Mouse (Mus musculus) hindbrain, embryonic 16.5 days (tissue): ENCODE data around the gene Pms2. TPM values are rescaled to one million over a fixed set of nuclear protein-coding genes. Genes with fewer than 3 reads are reported as not detected.

Experiments
- ATAC-seq: fragments of 200-750 bp; cut with Nextera tagmentation; 2 replicates; pipeline ENCODE4 v1.8.0; 2017; ENCODE audit warnings: moderate TSS enrichment, moderate library complexity
- H3K27ac ChIP-seq: fragments of 300-500 bp; sonication (generic); 2 replicates; pipeline ENCODE4 v1.5.1; 2014; ENCODE audit warnings: low read depth, mild to moderate bottlenecking, control low read depth, low read length, moderate library complexity
- H3K27me3 ChIP-seq: fragments of 300-500 bp; sonication (generic); replicated peaks from 2 replicates; pipeline ENCODE4 v1.6.1; 2014; ENCODE audit warnings: low read length; ENCODE audit not compliant: control insufficient read depth, insufficient read depth
- H3K36me3 ChIP-seq: fragments of 300-500 bp; sonication (generic); 2 replicates; pipeline ENCODE4 v1.6.1; 2014; ENCODE audit warnings: mild to moderate bottlenecking, low read length, moderate library complexity, mixed read lengths; ENCODE audit not compliant: control insufficient read depth, insufficient read depth
- H3K4me1 ChIP-seq: fragments of 300-500 bp; sonication (generic); 2 replicates; pipeline ENCODE4 v1.6.1; 2014; ENCODE audit warnings: low read depth, low read length; ENCODE audit not compliant: control insufficient read depth, insufficient read depth
- H3K4me2 ChIP-seq: fragments of 300-500 bp; sonication (generic); 2 replicates; pipeline ENCODE4 v1.6.1; 2014; ENCODE audit warnings: mild to moderate bottlenecking, low read length, control low read depth, moderate library complexity
- H3K4me3 ChIP-seq: fragments of 300-500 bp; sonication (generic); 2 replicates; pipeline ENCODE4 v1.5.1; 2014; ENCODE audit warnings: mild to moderate bottlenecking, low read length, control low read depth, moderate library complexity
- H3K9ac ChIP-seq: fragments of 300-500 bp; sonication (generic); 2 replicates; pipeline ENCODE4 v1.6.1; 2014; ENCODE audit warnings: low read depth, mild to moderate bottlenecking, control low read depth, low read length, moderate library complexity
- H3K9me3 ChIP-seq: fragments of 300-500 bp; sonication (generic); 2 replicates; pipeline ENCODE4 v1.6.1; 2014; ENCODE audit warnings: mild to moderate bottlenecking, low read length, moderate library complexity; ENCODE audit not compliant: control insufficient read depth
- WGBS: fragments of 180-500 bp; shearing (Covaris S2); extraction: QIAGEN DNeasy Blood & Tissue Kit; methylation state at CpG from one replicate; pipeline ENCODE4 v1.1.7; 2014; 5-methylcytosine and 5-hydroxymethylcytosine counted together
- polyA plus RNA-seq: library from polyadenylated mRNA; unstranded; fragments of >200 nt; fragmentation: Nextera tagmentation; extraction: Ambion mirVana; gene quantifications from 2 replicates; pipeline ENCODE4 v1.2.1, GENCODE M21; 2015

The Pms2 gene
- polyA plus RNA-seq, 1 experiment from 2014 or later, result 24.0 TPM

DNA sequence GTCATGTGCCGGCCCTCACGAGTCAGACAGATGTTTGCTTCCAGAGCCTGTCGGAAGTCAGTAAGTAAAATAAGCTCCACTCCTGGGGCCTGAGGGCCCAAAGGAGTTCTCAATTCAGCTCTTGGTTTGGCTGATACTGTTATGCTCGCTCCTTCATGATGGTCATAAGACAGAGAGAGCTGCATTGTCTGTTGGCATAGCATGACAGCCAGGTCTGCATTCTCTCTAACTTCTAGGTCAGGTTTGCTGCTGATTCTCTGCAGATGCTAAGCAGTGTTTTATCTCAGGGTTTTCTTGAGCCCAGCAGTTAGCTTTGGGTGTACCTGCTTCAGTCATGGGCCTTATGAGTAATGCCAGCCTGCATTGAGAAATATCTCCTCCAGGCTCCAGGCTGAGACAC lies 19.5 kb downstream of the Pms2 start:
- ATAC-seq, result no peak
- Histone ChIP-seq H3K4me1 (no peaks in the 10 kb centered on the region), H3K4me2 (no peak overlapping the region), H3K36me3 (peaks cover 35% of the 10 kb centered on the region), H3K9ac (no peak overlapping the region), H3K4me3 (no peak overlapping the region), H3K27me3 (no peaks in the 10 kb centered on the region), H3K27ac (no peak overlapping the region), H3K9me3 (no peaks in the 10 kb centered on the region)
- WGBS, result 95% methylated on average over 4 of the region's 4 CpGs

DNA sequence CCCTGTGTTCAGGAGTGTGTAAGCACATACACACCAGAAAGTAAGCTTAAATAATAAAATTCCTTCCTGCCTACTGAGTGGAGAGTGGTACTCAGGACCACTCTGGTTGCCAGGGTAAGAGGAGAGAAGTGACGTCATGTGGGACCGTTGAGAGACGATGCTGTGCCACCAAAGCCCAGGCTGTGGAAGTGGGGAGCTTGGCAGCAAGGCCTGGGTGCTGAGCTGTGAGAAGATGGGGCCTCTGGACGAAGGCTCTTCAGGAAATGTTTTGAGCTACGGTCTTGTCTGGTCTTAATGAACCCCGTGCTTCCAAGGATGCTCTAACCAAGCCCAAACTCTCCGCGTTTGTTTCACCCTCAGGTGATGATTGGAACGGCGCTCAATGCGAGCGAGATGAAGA lies 20.9 kb downstream of the Pms2 start:
- Histone ChIP-seq H3K4me1 (no peaks in the 10 kb centered on the region), H3K36me3 (peaks cover 31% of the 10 kb centered on the region), H3K27me3 (no peaks in the 10 kb centered on the region), H3K27ac (no peak overlapping the region), H3K4me2 (no peak overlapping the region), H3K4me3 (no peak overlapping the region), H3K9me3 (no peaks in the 10 kb centered on the region), H3K9ac (no peak overlapping the region)
- no peak for ATAC-seq
- WGBS, result 98% methylated on average over 12 of the region's 12 CpGs

DNA sequence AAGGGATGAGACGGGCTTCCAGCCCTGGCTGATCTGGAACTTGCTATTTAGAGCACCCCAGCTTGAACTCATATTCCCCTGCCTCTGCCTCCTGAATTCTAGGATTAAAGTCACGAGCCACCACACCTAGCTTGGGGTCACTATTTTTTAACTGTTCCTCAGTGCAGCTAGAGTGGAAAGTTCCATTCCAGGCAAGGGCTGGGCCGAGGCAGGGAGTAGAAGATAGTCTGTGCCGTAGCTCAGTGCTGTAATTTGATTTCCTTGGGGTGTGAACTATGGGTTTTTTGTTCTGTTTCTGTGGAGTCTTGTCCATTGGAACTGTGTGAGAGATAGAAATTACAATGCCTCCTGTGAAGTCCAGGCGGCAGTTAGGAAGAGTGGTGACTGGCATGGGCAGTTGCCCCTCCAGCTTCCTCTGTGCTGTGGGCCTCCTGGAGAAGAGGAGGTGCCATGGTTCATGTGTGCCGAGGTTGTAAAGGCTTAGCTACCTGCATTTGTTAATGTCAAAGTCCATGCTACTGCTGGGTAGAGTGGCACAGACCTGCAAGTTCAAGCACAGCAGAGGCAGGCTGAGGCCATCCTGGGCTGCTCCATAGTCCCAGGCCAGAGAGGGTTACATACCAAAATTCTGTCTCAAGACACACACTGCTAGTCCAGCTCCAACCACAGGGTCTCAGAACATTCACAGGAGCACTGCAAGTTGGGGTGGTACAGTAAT lies 22.3 kb downstream of the Pms2 start:
- Histone ChIP-seq H3K4me2 (no peak overlapping the region), H3K4me1 (no peaks in the 10 kb centered on the region), H3K4me3 (no peak overlapping the region), H3K27ac (no peak overlapping the region), H3K9me3 (no peaks in the 10 kb centered on the region), H3K9ac (no peak overlapping the region), H3K27me3 (no peaks in the 10 kb centered on the region), H3K36me3 (peaks cover 21% of the 10 kb centered on the region)
- ATAC-seq, result no peak
- 84% methylated on average over 6 of the region's 6 CpGs for WGBS

DNA sequence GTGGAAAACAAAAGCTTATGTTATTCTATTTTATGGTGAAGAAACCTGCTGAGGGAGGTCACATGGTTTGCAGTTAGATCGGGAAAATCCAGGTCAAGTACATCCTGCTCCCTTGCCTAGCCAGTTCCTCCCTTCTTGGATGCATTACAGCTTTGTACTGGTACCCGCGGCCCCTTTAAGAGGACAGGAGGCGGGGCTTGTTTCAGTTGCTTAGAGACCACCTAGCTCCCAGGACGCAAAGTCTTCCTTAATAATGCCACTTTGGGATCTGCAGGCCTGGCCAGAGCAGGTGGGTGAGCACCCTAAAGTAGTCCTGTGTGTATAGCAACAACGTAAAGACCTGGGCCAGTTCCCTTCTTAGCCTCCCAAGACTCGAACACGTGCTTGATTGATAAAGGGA lies 23.1 kb downstream of the Pms2 start, which contains the start of gene Rsph10b:
Gene Rsph10b (plus strand): TSS at position 205 of the 400 bp plus-strand sequence.
- Histone ChIP-seq H3K27me3 (no peaks in the 10 kb centered on the region), H3K27ac (no peak within 1 kb of the TSS), H3K4me2 (no peak within 1 kb of the TSS), H3K9me3 (no peaks in the 10 kb centered on the region), H3K4me1 (no peaks in the 10 kb centered on the region), H3K36me3 (peaks cover 21% of the 10 kb centered on the region), H3K9ac (no peak within 1 kb of the TSS), H3K4me3 (peak within 1 kb of the TSS; percentile 5)
- ATAC-seq, result no peak
- 15% methylated on average over 8 of the region's 8 CpGs for whole genome bisulfite sequencing

DNA sequence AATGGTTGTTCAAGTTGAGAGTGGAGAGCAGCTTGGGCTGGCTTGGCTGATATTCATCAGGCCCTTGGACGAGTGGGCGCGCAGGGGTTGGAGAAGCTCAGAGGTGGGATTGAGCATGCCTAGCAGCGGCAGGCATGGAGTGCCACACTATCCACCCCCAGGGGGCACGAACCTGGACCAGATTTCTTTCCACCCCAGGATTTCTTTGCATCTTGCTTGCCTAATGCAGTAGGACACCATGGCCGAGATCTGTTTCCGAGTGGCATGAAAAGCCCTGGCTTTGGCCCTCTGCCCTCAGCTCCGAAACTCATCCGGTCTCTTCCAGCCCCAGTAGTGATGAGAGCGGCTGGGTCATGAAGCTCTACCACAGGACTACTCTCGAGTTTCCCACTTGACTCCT lies 23.6 kb downstream of the Pms2 start:
- Histone ChIP-seq H3K4me1 (no peaks in the 10 kb centered on the region), H3K9ac (no peak overlapping the region), H3K4me3 (peak overlapping the region; percentile 5), H3K36me3 (peaks cover 19% of the 10 kb centered on the region), H3K27ac (no peak overlapping the region), H3K27me3 (no peaks in the 10 kb centered on the region), H3K4me2 (no peak overlapping the region), H3K9me3 (no peaks in the 10 kb centered on the region)
- no peak for ATAC-seq
- 87% methylated on average over 11 of the region's 11 CpGs for WGBS

DNA sequence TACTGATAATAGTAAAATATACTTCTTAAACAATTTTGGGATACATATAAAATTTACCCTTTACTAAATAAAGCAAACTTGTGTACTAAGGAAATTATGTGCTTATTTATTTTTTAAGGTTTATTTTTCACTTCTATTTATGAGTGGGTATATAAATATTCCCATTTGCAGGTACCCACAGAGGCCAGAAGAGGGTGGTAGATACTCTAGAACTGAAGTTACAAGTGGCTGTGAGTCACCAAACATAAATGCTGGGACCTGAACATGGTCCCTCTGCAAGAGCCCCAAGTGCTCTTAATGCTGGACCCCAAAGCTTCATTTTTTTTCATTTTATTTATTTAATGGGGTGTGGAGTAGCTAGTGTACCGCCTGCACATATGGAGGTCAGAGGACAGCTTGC lies 24.1 kb downstream of the Pms2 start:
- no peaks in the 10 kb centered on the region for H3K4me1 ChIP-seq
- ATAC-seq, result no peak
- H3K27ac ChIP-seq, result no peak overlapping the region
- WGBS, result 100% methylated on average over 1 of the region's 1 CpGs
- H3K36me3 ChIP-seq, result peaks cover 19% of the 10 kb centered on the region
- no peak overlapping the region for H3K9ac ChIP-seq
- H3K9me3 ChIP-seq, result no peaks in the 10 kb centered on the region
- no peak overlapping the region for H3K4me3 ChIP-seq
- H3K27me3 ChIP-seq, result no peaks in the 10 kb centered on the region
- H3K4me2 ChIP-seq, result no peak overlapping the region

DNA sequence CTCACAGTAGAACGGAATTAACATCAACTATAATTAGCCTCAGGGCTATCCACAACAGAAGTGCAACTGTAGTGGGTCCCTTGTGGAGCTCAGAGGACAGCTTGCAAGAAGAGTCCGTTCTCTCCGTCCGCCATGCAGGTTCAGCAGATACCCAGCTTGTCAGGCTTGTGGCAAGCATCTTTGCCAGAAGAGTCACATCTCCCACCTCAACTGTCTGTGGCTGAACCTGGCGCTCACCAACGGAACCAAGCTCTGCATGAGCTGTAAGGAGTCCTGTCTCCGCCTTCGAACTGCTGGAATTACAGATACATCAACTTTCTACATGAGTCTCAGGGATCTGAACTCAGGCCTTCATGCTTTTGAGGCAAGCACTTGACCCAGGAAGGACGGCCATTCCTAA lies 26.4 kb downstream of the Pms2 start:
- H3K9me3 ChIP-seq, result no peaks in the 10 kb centered on the region
- H3K9ac ChIP-seq, result no peak overlapping the region
- no peak overlapping the region for H3K4me2 ChIP-seq
- 88% methylated on average over 9 of the region's 9 CpGs for WGBS
- H3K4me1 ChIP-seq, result no peaks in the 10 kb centered on the region
- H3K36me3 ChIP-seq, result peaks cover 7% of the 10 kb centered on the region; the same call in 1 of the 2 replicates
- H3K27me3 ChIP-seq, result no peaks in the 10 kb centered on the region
- H3K27ac ChIP-seq, result no peak overlapping the region
- no peak for ATAC-seq
- no peak overlapping the region for H3K4me3 ChIP-seq

DNA sequence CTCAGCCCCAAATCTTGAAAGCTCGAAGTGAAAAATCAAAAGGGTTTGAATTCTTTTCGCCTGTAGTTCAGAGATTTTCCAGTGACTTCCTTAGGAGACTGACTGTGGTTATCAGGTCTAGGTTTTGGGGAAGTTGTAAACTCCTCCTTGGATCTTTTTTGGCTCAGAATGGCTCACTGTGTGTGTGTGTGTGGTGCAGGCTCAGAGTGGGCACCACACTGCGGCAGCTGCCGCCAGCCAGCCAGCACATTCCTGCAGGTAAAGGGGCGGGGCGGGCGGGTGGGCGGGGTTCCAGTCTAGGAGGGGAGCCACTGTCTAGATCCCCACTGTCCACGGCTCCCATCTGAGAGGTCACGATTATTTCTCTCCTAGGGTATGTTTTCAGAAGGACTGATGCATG lies 31.8 kb downstream of the Pms2 start:
- H3K27ac ChIP-seq, result no peak overlapping the region
- no peak overlapping the region for H3K9ac ChIP-seq
- H3K9me3 ChIP-seq, result peaks cover 3% of the 10 kb centered on the region; the same call in 1 of the 2 replicates
- H3K4me2 ChIP-seq, result no peak overlapping the region
- WGBS, result 23% methylated on average over 10 of the region's 10 CpGs
- ATAC-seq, result no peak
- H3K27me3 ChIP-seq, result no peaks in the 10 kb centered on the region
- no peaks in the 10 kb centered on the region for H3K4me1 ChIP-seq
- no peak overlapping the region for H3K4me3 ChIP-seq
- no peaks in the 10 kb centered on the region for H3K36me3 ChIP-seq

DNA sequence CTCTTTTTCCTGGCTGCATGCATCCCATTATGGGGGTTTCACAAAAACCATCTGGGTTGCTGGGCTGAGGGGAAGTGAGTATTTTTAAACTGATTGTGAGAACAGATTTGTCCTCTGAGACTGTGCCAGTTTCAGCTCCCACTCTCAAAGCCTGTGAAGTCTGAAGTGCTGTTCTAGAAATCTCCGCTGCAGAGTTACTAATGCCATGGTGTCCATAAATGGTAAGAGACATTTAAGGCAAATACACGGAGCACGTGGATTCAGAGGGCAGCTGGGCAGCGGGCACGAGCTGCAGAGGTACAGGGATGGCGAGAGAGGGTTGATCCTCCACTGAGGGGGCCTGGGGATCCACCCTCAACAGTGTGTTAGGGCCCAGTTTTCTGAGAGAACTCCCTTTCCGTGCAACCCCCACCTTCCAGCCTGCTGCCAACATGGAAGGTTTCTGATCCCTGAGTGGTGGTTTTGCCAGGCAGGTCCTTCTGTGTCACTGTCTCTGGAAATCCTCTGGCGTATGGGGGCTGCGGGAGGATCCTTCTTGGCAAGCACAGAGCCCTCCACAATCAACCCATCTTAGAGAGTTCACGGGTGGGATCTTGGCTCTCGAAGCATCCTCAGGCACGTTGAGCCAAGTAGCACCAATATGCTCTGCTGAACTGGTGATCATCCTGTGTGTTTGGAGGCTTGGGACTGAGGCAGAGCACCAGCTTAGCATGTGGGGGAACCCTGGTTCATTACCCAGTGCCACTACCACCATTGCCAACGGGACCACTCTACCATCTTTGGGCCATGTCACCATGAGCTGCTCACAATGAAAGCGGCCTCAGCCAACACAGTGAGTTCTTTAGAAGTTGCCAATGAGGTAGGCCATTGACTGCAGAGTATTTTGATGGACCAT lies 33.7 kb downstream of the Pms2 start:
- Histone ChIP-seq H3K4me3 (no peak overlapping the region), H3K9me3 (peaks cover 3% of the 10 kb centered on the region; the same call in 1 of the 2 replicates), H3K27me3 (no peaks in the 10 kb centered on the region), H3K36me3 (no peaks in the 10 kb centered on the region), H3K4me2 (no peak overlapping the region), H3K27ac (no peak overlapping the region), H3K4me1 (no peaks in the 10 kb centered on the region), H3K9ac (no peak overlapping the region)
- no peak for ATAC-seq
- 90% methylated on average over 14 of the region's 14 CpGs for whole genome bisulfite sequencing
